Mouse (Mus musculus): ENCODE data around the gene Gm26897. TPM values are rescaled to one million over a fixed set of nuclear protein-coding genes. Genes with fewer than 3 reads are reported as not detected.

Gm26897 gene
- polyA plus RNA-seq (2015; fragmentation: Nextera tagmentation; extraction: Ambion mirVana), result not detected in 2 replicates

GRCm38 (mm10) chr5:111733851-111734250 is at the start of gene Gm26897:
Gene Gm26897 (plus strand): TSS chr5:111733924.
- Histone ChIP-seq H3K9me3 (ENCODE audit: low read length) (0 out of 2 replicates have a peak, but pooled peaks cover 2% of the 10 kb centered on the region), H3K9ac (replicated peaks; ENCODE audit: low read length) (no peak within 1 kb of the TSS), H3K4me2 (replicated peaks; ENCODE audit: low read depth, low read length) (no peak within 1 kb of the TSS), H3K4me1 (ENCODE audit: insufficient read depth, low read length) (peaks cover 5% of the 10 kb centered on the region), H3K36me3 (ENCODE audit: insufficient read depth, low read length) (no peaks in the 10 kb centered on the region), H3K4me3 (ENCODE audit: low read length) (no peak within 1 kb of the TSS), H3K27ac (ENCODE audit: low read length) (no peak within 1 kb of the TSS), H3K27me3 (ENCODE audit: insufficient read depth, low read length) (peaks cover 5% of the 10 kb centered on the region)
- no peak for ATAC-seq (ENCODE audit: low FRiP score, low TSS enrichment)
- WGBS, result 87% methylated on average over 12 of the region's 12 CpGs

- no peak overlapping the region for H3K9ac ChIP-seq (replicated peaks; ENCODE audit: low read length)
- H3K27ac ChIP-seq (ENCODE audit: low read length), result no peak overlapping the region
- ATAC-seq (ENCODE audit: low FRiP score, low TSS enrichment), result no peak
- peaks cover under 1% of the 10 kb centered on the region; the same call in 1 of the 2 replicates for H3K4me1 ChIP-seq (ENCODE audit: insufficient read depth, low read length)
- H3K4me2 ChIP-seq (replicated peaks; ENCODE audit: low read depth, low read length), result no peak overlapping the region
- no peaks in the 10 kb centered on the region for H3K36me3 ChIP-seq (ENCODE audit: insufficient read depth, low read length)
- no peaks in the 10 kb centered on the region for H3K9me3 ChIP-seq (ENCODE audit: low read length)
- H3K27me3 ChIP-seq (ENCODE audit: insufficient read depth, low read length), result peaks cover 25% of the 10 kb centered on the region
- no peak overlapping the region for H3K4me3 ChIP-seq (ENCODE audit: low read length)
- WGBS, result 74% methylated on average over 5 of the region's 5 CpGs
These were observed 46.4 kb upstream of the Gm26897 start for GRCm38 (mm10) chr5:111687370-111687769.

GRCm38 (mm10) chr5:111688584-111688983 is 45.1 kb upstream of the Gm26897 start:
- no peak overlapping the region for H3K9ac ChIP-seq (replicated peaks; ENCODE audit: low read length)

GRCm38 (mm10) chr5:111697996-111698395 is 35.7 kb upstream of the Gm26897 start:
- Histone ChIP-seq H3K27me3 (ENCODE audit: insufficient read depth, low read length) (peaks cover 6% of the 10 kb centered on the region), H3K4me2 (replicated peaks; ENCODE audit: low read depth, low read length) (no peak overlapping the region), H3K36me3 (ENCODE audit: insufficient read depth, low read length) (no peaks in the 10 kb centered on the region), H3K9me3 (ENCODE audit: low read length) (no peaks in the 10 kb centered on the region), H3K4me1 (ENCODE audit: insufficient read depth, low read length) (peaks cover 11% of the 10 kb centered on the region; the same call in 1 of the 2 replicates), H3K4me3 (ENCODE audit: low read length) (no peak overlapping the region), H3K9ac (replicated peaks; ENCODE audit: low read length) (no peak overlapping the region), H3K27ac (ENCODE audit: low read length) (no peak overlapping the region)
- 78% methylated on average over 7 of the region's 7 CpGs for WGBS
- no peak for ATAC-seq (ENCODE audit: low FRiP score, low TSS enrichment)

More at GRCm38 (mm10) chr5:111688584-111688983, 45.1 kb upstream of the Gm26897 start:
- H3K4me3 ChIP-seq (ENCODE audit: low read length), result no peak overlapping the region
- peaks cover 6% of the 10 kb centered on the region; the same call in 1 of the 2 replicates for H3K4me1 ChIP-seq (ENCODE audit: insufficient read depth, low read length)
- 30% methylated on average over 10 of the region's 10 CpGs for WGBS
- H3K27ac ChIP-seq (ENCODE audit: low read length), result no peak overlapping the region
- ATAC-seq (ENCODE audit: low FRiP score, low TSS enrichment), result no peak
- no peak overlapping the region for H3K4me2 ChIP-seq (replicated peaks; ENCODE audit: low read depth, low read length)
- no peaks in the 10 kb centered on the region for H3K36me3 ChIP-seq (ENCODE audit: insufficient read depth, low read length)
- peaks cover 19% of the 10 kb centered on the region for H3K27me3 ChIP-seq (ENCODE audit: insufficient read depth, low read length)
- H3K9me3 ChIP-seq (ENCODE audit: low read length), result no peaks in the 10 kb centered on the region

GRCm38 (mm10) chr5:111699711-111700303 is 33.9 kb upstream of the Gm26897 start:
- Histone ChIP-seq H3K4me1 (ENCODE audit: insufficient read depth, low read length) (peaks cover 11% of the 10 kb centered on the region; the same call in 1 of the 2 replicates), H3K27ac (ENCODE audit: low read length) (no peak overlapping the region), H3K27me3 (ENCODE audit: insufficient read depth, low read length) (peaks cover 6% of the 10 kb centered on the region), H3K9me3 (ENCODE audit: low read length) (no peaks in the 10 kb centered on the region), H3K4me2 (replicated peaks; ENCODE audit: low read depth, low read length) (no peak overlapping the region), H3K4me3 (ENCODE audit: low read length) (no peak overlapping the region), H3K9ac (replicated peaks; ENCODE audit: low read length) (no peak overlapping the region), H3K36me3 (ENCODE audit: insufficient read depth, low read length) (no peaks in the 10 kb centered on the region)
- ATAC-seq (ENCODE audit: low FRiP score, low TSS enrichment), result no peak
- 76% methylated on average over 23 of the region's 23 CpGs for WGBS

- Histone ChIP-seq H3K9me3 (ENCODE audit: low read length) (no peaks in the 10 kb centered on the region), H3K4me1 (ENCODE audit: insufficient read depth, low read length) (peaks cover 11% of the 10 kb centered on the region; the same call in 1 of the 2 replicates), H3K9ac (replicated peaks; ENCODE audit: low read length) (peak overlapping the region; percentile 53; the same call in 1 of the 2 replicates), H3K36me3 (ENCODE audit: insufficient read depth, low read length) (no peaks in the 10 kb centered on the region), H3K27ac (ENCODE audit: low read length) (no peak overlapping the region), H3K4me2 (replicated peaks; ENCODE audit: low read depth, low read length) (peak overlapping the region; percentile 56), H3K4me3 (ENCODE audit: low read length) (peak overlapping the region; percentile 28), H3K27me3 (ENCODE audit: insufficient read depth, low read length) (peaks cover 19% of the 10 kb centered on the region)
- ATAC-seq (ENCODE audit: low FRiP score, low TSS enrichment), result peak; percentile 76
- 5% methylated on average over 24 of the region's 31 CpGs for WGBS
These were observed 31.9 kb upstream of the Gm26897 start for GRCm38 (mm10) chr5:111701634-111702329.

GRCm38 (mm10) chr5:111703586-111703985 is 30.1 kb upstream of the Gm26897 start:
- Histone ChIP-seq H3K4me2 (replicated peaks; ENCODE audit: low read depth, low read length) (no peak overlapping the region), H3K9ac (replicated peaks; ENCODE audit: low read length) (no peak overlapping the region), H3K27ac (ENCODE audit: low read length) (no peak overlapping the region), H3K4me1 (ENCODE audit: insufficient read depth, low read length) (peaks cover 11% of the 10 kb centered on the region; the same call in 1 of the 2 replicates), H3K9me3 (ENCODE audit: low read length) (no peaks in the 10 kb centered on the region), H3K36me3 (ENCODE audit: insufficient read depth, low read length) (no peaks in the 10 kb centered on the region), H3K4me3 (ENCODE audit: low read length) (no peak overlapping the region), H3K27me3 (ENCODE audit: insufficient read depth, low read length) (peaks cover 26% of the 10 kb centered on the region)
- no peak for ATAC-seq (ENCODE audit: low FRiP score, low TSS enrichment)
- WGBS, result 71% methylated on average over 7 of the region's 7 CpGs

- no peak for ATAC-seq (ENCODE audit: low FRiP score, low TSS enrichment)
- H3K4me1 ChIP-seq (ENCODE audit: insufficient read depth, low read length), result peaks cover 11% of the 10 kb centered on the region; the same call in 1 of the 2 replicates
- H3K9ac ChIP-seq (replicated peaks; ENCODE audit: low read length), result no peak overlapping the region
- no peak overlapping the region for H3K4me3 ChIP-seq (ENCODE audit: low read length)
- H3K27ac ChIP-seq (ENCODE audit: low read length), result no peak overlapping the region
- no peaks in the 10 kb centered on the region for H3K36me3 ChIP-seq (ENCODE audit: insufficient read depth, low read length)
- H3K4me2 ChIP-seq (replicated peaks; ENCODE audit: low read depth, low read length), result no peak overlapping the region
- WGBS, result 79% methylated on average over 11 of the region's 11 CpGs
- no peaks in the 10 kb centered on the region for H3K9me3 ChIP-seq (ENCODE audit: low read length)
- H3K27me3 ChIP-seq (ENCODE audit: insufficient read depth, low read length), result peaks cover 26% of the 10 kb centered on the region
These were observed 29.4 kb upstream of the Gm26897 start for GRCm38 (mm10) chr5:111704326-111704725.

- 22% methylated on average over 8 of the region's 8 CpGs for WGBS
- ATAC-seq (ENCODE audit: low FRiP score, low TSS enrichment), result no peak
These were observed 24.4 kb upstream of the Gm26897 start for GRCm38 (mm10) chr5:111709195-111709901.

More at GRCm38 (mm10) chr5:111709195-111709901, 24.4 kb upstream of the Gm26897 start:
- H3K36me3 ChIP-seq (ENCODE audit: insufficient read depth, low read length), result no peaks in the 10 kb centered on the region
- peaks cover 3% of the 10 kb centered on the region; the same call in 1 of the 2 replicates for H3K9me3 ChIP-seq (ENCODE audit: low read length)
- H3K4me1 ChIP-seq (ENCODE audit: insufficient read depth, low read length), result no peaks in the 10 kb centered on the region
- H3K9ac ChIP-seq (replicated peaks; ENCODE audit: low read length), result no peak overlapping the region
- peaks cover 19% of the 10 kb centered on the region; the same call in 1 of the 2 replicates for H3K27me3 ChIP-seq (ENCODE audit: insufficient read depth, low read length)
- H3K4me2 ChIP-seq (replicated peaks; ENCODE audit: low read depth, low read length), result no peak overlapping the region
- H3K27ac ChIP-seq (ENCODE audit: low read length), result no peak overlapping the region
- H3K4me3 ChIP-seq (ENCODE audit: low read length), result no peak overlapping the region

All from kidney, embryonic 16.5 days (tissue).